Mouse (Mus musculus) T-helper 2 cell (primary cell): Measurements from ENCODE around the gene Wdr3.

Source experiments
- in situ Hi-C: fragments of 300-600 bp; cut with MboI, MseI; formaldehyde crosslinking; loops from one replicate; pipeline ENCODE4 v1.15.1; 2025; ENCODE audit warnings: high pct_unique_total_duplicates

Wdr3 gene

DNA sequence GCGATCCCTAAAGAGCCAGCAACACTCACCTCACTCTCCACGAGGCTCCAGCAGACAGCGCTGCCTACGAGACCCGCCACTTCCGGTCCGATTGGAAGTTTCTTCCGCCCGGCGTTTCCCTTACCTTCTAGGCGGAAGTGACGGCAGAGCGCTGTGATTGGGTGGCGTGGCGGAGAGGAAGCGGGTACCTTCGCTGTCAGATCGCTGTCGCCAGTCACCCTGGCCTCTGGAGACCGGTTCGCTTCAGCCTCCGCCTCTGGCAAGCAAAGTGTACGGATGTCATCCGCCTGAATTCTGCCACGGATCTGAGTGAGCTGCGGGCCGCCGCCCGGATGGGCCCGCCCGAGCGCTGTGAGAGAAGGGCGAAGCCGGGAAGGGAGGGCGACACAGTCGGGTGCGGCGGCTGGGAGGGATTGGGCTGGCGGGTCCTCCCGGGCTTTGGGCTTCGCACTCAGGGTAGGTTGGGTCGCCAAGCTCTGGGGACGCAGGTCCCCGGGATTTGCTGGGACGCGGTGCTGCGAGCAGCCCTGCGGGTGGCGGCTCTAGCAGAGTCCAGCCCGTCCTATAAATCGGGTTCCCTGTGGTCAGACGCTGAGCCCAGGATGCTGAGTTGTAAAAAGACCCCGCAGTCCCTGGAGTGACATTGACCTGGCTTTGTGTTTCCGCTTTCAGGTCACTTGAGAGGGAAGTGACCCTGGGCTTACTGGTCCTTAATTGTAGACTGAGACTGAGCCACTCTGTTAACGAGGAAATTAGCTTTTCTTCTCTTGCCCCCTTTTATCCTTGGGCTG, at the start of gene Wdr3, which contains the start of gene Gdap2:
Gene Wdr3 (minus strand): TSS at position 93 of the 791 bp plus-strand sequence.
Gene Gdap2 (plus strand): TSS at position 67 of the 791 bp plus-strand sequence.
- in situ Hi-C loops = loop anchor here (10.0 to 25.0 kb wide), 3 partner anchors 925 to 1642 kb away; partner anchors contain the start of gene Tbx15

GRCm38 (mm10) chr3:100206973-100207372, 44.8 kb upstream of the Wdr3 start:
- in situ Hi-C loops = loop anchor here (10.0 kb wide), 1 partner anchor 588 kb away; no protein-coding TSS in a partner anchor

DNA sequence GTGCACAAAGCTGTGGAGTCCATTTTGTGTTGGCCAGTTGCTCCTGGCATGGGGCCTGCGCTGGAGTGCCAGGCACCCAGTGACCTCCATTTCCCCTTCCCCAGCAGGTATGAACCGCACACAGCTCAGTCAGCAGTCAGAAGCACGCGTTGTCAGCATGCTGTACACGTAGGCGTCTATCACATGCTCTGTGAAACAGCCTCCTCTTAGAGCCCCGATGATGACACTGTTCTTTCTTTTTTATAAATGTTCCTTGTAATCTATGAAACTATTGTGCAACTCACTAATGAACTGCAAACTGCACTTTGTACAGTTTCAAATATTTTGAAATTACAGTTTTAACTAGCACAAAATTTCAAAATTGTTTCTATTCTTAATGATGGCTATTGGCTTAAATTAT, 39.3 kb upstream of the Wdr3 start:
- in situ Hi-C loops = loop anchor here (10.0 kb wide), 1 partner anchor 593 kb away; no protein-coding TSS in a partner anchor

DNA sequence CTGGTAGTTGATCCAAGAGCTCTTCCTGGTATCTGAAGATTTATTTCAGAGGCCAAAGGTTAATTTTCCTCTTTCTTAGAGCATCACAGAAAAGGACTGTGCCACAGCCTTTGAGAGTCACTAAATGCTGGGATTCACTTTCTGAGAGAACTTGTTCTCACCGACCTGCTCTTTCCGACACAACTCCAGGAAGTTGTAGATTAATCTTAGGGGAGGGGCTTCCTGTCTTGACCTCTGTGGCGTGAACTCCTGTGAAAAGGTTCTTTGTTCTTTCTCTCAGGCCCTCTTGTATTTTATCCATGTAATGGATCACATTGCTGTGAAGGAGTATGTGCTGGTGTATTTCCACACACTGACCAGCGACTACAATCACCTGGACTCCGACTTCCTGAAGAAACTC, 32.0 kb upstream of the Wdr3 start:
- in situ Hi-C loops = loop anchor here (5.0 to 10.0 kb wide), 2 partner anchors 221 to 373 kb away; no protein-coding TSS in a partner anchor

- in situ Hi-C loops = loop anchor here (5.0 to 10.0 kb wide), 2 partner anchors 225 to 377 kb away; no protein-coding TSS in a partner anchor
These were observed 27.7 kb upstream of the Wdr3 start for GRCm38 (mm10) chr3:100189861-100190260.

GRCm38 (mm10) chr3:100189444-100189843, 27.2 kb upstream of the Wdr3 start:
- in situ Hi-C loops = no loop called here

DNA sequence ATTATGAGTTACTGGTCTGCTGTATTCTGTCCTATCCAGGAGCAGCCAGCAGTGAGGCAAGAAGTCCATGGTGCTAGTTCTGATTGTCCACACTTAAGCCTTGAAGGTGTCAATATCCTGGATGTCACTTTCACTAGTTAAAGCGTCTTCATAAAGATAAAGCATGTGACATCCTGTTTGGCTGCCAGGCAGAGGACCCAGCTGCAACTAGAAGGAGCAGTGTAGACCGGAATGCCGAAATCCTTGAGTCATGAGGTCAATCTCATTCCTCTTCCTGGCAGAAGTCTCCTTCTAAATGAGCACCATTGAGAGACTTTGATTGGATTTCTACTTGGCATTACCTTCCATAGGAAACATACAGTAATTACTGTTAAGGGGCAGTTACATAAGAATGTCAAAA, 18.3 kb upstream of the Wdr3 start:
- in situ Hi-C loops = no loop called here

GRCm38 (mm10) chr3:100176031-100176430, 13.8 kb upstream of the Wdr3 start:
- in situ Hi-C loops = no loop called here

GRCm38 (mm10) chr3:100164991-100165390, 2.8 kb upstream of the Wdr3 start:
- in situ Hi-C loops = loop anchor here (5.0 to 25.0 kb wide), 4 partner anchors 317 to 1640 kb away; partner anchors contain the start of gene Tbx15

GRCm38 (mm10) chr3:100163556-100163955, 1.3 kb upstream of the Wdr3 start:
- in situ Hi-C loops = loop anchor here (10.0 to 25.0 kb wide), 3 partner anchors 926 to 1641 kb away; partner anchors contain the start of gene Tbx15

GRCm38 (mm10) chr3:100161665-100162314, 417 bp downstream of the Wdr3 start:
- in situ Hi-C loops = loop anchor here (10.0 to 25.0 kb wide), 3 partner anchors 924 to 1643 kb away; partner anchors contain the start of gene Tbx15

DNA sequence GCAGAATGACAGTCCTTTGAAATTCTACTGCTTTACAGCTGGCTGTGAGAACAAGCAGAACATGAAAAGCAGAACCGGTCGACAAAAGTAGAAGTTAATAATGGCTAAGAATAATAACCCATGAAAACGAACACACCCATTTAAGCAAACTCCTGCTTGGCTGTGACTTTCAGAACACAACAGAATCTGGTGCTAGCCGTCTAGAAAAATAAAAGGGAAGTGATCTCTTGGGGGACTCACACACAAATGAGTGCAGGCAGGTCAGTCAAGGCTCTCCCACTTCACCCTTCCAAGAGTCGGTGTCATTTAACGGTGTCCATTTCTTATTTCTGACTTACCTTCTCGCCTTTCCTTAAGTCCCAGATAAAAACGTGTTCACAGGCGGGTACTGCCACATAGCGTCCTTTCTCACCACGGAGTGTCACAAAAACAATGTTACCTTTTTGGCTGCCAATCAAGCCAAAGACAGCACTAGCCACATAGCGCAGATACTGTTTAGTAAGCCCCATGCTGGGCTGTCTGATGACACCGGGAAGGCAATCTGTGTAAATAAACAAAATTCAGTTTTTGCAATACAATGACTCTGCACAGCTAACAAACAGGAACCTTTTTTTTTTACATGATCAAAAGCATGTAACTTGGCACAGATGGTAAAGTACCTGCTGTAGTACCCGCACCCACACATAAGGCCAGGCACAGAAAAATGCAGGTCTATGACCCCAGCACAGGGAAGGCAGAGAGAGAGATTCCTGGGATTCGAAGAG, 1.3 kb downstream of the Wdr3 start:
- in situ Hi-C loops = loop anchor here (10.0 to 25.0 kb wide), 3 partner anchors 924 to 1644 kb away; partner anchors contain the start of gene Tbx15

GRCm38 (mm10) chr3:100122445-100122844, 39.8 kb downstream of the Wdr3 start:
- in situ Hi-C loops = no loop called here

DNA sequence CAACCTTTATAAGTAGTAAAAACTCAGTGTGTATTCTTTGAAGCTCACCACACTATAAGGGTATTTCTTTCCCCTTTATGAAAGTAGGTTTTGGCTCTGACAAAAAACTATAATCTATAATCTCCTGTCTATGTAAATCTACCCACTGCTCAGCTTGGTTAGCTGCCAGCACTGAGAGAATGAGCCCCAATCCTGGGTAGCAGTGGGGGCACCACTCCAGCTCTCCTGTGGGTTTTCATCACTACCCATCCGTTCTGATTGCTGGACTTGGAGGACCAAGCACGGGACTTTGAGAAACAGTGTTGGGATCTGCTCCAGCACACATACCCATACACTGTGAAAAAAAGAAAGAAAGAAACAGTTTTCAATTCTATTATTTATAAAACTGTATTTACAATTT, 40.2 kb downstream of the Wdr3 start:
- in situ Hi-C loops = no loop called here

DNA sequence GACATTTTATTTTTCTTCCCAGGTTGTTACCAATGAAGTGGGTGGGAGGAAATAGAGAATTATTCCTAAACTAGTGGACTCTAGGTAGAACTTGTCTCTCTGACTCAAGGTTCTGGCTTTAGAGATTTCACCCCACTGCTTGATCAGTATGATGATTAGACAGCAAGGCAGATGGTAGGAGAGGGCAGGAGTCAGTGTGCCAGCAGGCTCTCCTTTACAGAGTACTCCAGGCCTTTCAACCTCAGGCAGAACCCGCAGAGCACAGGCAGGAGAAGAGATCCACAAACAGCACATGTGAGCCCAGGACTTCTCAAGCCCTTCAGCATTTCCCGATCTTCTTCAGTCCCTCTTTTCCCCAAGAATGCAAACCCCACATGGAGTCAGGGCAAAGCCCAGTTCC, 43.5 kb downstream of the Wdr3 start:
- in situ Hi-C loops = no loop called here

DNA sequence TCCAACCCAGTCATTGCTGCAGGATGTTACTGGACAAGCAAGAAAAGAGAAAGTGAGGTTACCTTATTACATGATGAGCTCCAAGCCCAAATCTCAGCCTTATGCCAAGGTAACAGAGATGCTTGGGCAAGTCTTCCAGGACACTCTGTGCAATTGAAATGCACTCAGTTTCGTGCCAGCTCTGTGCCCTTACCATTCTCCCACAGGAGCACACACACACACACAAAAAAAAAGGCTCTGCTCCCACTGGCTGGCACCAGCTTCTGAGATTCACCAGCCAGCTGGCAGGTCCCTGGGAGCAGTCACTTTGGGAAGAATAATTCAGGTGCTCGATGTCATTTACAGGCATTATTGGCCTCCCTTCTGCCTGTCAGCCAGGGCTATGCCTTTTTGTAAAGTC, 55.5 kb downstream of the Wdr3 start:
- in situ Hi-C loops = no loop called here

DNA sequence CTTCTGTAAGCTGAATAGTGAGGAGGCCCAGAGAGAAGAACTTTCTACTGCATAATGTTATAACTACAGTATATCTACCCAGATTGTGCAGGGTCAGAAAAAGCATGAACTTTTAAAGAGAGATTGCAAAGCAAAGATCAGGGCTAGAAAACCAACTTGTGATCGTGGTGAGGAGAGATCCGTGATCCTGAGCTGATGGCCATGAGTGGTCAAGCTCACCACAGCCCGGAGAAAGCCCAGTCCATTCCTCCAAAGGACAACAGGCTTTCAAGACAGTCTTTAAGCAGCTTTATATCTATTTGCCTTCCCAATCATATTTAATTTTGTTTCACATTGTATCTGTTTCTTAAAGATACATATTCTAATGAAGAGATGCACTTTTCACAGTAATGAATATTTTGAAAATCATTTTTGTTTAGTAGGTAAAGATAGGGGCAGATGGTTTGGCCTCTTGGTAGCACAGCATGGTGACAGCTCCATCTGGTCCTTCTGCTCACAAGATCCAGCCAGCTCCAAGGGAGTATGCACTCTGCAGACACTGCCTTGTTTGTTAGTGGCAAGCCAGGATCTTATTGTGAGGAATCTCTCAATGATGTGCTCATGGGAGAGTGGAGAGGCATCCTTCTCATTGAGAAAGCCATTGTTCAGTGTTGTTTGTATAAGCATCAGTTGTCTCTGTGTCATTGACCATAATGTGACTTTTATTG, 59.7 kb downstream of the Wdr3 start:
- in situ Hi-C loops = no loop called here
